Mouse (Mus musculus) right cerebral cortex, postnatal 14 days (tissue): ENCODE data around the gene B430305J03Rik.

Experiments used
- DNase-seq: peaks from one replicate; pipeline ENCODE4 v3.0.0; 2022

B430305J03Rik gene

DNA sequence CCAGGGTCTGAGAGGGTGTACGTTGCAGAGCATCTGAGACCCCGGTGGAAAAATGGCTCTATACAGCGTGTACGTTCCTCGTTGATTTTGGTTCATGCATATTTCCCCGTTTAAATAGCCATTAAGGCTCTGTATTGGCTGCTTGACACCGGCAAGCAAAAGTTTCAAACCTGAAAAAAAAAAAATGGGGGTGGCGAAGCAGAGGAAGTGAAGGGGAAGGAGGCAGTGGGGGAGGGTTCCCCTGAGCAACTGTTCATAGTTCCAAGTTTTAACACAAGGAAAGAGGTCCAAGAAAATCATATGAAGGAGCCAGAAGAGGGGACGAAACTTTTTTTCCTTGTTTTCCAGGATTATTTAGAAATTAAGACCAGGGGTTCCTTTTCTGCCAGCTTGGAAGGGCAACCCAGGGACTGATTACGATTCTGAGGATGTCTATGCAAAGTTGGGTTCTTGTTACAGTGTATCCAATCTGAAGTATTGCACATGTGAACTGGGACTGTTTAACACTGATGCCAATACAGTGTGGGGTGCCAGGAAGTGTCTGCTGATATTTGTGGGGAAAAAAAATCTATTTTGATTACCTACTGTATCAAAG lies at the start of gene B430305J03Rik:
Gene B430305J03Rik, minus strand, starts transcription at position 173 of the 595 bp plus-strand sequence.
- peak; percentile 15 for DNase-seq

DNA sequence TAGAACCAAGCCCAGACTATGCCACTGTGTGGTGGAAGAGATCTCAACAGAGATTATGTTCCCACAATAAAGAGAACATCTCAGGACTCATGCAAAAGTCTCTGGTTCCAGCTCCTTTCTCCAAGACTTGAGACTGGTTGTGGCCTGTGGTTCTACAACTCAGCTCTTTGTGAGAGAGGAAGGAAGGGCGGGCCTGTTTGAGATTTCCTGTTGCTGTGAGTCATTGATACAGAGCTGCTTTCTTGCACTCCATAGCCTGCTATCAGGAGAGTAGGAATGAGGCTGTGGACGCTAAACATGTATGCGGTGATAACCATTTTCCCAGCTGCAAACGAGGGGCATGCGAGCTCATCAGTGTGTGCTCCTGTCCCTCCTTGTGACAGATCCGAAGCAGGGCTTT lies 43.9 kb upstream of the B430305J03Rik start:
- DNase-seq, result no peak

DNA sequence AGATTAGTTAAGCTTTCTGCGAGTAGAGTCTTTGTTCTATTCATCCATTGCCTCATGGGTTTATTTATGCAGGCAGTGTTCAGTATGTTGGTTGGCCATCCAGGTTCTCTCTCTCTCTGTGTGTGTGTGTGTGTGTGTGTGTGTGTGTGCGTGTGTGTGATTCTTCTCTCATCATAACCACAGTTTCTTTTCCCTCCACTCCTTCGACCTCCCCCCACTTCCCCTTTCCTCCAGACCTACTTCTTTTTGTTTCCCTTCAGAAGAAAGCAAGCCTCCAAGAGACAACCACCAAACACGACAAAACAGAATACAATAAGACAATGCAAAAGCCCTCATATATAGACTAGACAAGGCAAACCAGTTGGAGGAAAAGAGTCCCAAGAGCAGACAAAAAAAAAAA lies 41.2 kb upstream of the B430305J03Rik start:
- DNase-seq, result no peak

DNA sequence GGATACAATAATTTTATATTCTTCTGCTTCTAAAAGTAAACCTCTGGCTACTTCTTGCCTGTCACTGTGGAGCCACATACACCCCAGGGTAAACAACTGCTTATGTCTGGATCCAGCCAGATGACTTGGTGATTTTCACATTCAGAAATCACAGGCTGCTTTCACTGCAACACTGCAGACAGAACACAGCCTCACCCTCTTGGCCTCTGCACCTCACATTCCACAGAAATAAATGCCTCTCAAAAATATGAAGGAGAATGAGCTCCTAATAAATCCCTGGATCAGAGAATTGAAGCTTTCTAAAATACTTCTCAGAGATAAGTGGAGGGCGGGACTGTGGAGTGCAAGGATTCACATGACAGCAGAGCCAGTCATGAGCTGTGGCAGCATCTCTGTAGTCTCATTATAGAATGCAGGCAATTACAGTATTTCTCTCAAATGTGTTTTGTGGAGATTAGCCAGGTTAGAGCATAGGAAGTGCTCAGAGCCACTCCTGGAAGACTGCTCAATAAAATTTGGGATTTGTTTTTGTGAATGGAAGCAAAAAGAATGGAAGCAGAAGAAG lies 35.2 kb upstream of the B430305J03Rik start:
- DNase-seq, result no peak

DNA sequence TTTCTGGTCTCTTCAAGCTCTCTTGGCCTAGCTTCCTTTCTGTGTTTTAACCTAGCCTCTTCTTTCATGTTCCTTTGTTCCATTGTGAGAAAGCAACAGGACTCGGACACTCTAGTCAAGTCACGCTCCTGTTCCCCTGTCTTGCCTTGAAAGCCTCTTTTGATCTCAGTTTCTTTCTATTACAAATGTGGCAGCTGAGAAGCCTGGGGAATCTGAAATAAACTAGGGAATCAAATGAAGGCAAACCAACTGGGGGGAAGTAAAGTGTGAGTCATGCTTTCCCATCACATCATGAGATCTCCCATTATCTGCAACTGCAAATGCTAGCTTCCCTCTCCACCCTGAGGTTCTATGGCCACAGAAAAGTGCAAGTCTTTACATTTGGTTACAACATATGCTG lies 31.0 kb upstream of the B430305J03Rik start:
- DNase-seq, result no peak

DNA sequence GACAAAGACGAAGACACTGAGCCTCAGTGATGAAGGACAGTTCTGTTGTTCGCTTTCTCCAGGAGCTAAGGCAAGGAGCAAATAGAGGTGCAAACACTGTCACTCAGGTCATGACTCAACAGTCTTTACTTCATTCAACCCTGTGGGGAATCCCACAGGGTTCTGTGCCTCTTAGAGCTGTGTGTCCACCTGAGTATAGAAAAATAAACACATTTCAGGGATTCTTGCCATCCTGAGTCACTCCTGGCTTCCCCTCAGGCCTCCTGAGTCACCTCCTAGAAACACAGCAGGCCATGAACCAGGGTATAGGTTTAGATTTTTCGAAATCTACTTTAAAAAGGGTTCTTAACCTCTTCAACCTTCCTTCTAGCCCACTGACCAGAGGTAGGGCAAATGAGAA lies 29.6 kb upstream of the B430305J03Rik start:
- no peak for DNase-seq

DNA sequence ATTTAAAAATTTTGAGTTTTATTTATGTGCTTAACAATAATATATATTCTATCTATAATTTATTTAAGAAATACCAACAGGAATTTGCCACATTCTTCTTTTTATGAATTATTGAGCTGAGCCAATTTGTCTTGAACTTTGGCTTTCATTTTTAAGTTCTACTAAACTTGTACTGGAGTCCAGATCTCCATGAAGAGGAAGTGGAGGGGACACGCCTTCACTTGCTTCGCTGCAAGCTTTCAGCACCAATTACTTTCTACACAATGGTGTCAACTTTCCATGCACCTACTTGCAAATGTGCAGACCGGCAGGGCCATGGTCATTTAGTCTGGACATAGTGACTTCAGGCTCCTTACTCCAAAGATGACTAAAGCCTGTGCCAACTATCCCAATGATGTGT lies 27.8 kb upstream of the B430305J03Rik start:
- DNase-seq, result no peak

DNA sequence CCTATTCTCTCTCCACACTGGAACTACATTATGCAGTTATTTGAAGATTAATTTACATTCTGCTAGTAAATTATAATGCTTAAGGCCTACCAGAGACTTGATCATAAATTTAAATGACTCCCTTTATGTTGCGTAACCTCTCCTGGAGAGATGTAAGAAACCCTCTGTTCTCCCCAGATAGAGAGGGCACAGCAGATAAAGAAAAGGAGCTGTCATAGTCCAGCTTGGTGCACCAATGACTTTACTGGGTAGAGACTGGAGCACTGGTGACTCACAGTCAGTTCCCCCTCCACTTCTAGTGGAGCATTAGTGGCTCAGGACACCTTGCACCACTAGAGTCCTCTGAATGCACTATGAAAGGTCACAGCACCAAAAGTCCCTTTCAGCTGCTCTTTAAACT lies 27.1 kb upstream of the B430305J03Rik start:
- DNase-seq, result no peak

DNA sequence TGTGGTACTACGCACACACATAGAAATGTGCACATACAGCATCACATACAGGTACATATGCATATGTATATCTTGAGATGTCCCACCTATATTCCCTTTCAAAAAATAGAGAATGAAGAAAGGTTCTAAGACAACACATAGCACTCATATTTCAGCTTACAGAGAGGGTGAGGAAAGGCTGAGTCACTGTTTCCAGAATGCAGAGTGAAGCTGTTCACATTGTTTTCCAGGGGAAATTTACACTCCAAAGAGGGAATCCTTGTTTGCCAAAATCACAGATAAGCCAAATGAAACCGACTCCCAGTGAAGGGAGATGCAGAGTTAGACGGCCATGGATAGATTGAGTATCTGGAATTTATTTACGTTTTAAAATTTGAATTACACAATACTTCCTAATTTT lies 25.8 kb upstream of the B430305J03Rik start:
- no peak for DNase-seq

DNA sequence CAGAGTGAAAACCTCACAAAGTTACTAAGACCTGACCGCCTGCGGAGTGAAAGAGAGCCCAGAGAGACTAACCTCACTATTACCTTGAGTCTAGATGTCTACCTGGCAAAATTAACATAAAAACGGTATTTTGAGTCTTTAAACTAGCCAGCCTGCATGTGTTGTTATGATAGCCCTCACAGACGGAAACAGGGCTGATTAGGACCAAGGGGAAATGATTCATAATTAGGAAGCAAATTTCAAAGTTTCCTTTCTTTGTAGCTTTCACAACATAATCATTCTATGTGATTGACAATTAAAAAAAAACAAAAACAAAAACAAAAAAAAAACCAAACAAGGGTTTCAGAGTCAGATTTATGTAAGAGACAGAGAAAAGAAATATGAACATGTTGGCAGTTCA lies 20.6 kb upstream of the B430305J03Rik start:
- no peak for DNase-seq

DNA sequence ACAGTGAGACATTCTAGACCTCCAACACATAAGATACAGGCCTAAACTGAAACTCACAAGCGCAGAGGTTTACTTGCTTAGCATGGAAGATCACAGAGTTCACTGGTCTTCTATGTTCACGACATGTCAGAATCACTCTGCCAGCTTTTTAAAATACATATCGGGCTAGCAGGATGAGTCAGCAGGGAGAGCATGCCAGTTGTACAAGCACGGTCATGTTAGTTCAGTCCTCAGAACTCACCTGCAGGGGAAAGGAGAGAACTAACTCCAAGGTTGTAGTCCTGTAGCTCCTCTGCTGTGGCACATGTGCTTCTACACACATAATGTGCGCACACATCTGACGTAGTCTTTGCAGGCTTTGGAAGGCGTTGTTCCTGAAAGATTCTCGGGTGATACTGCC lies 10.2 kb upstream of the B430305J03Rik start:
- DNase-seq, result no peak

DNA sequence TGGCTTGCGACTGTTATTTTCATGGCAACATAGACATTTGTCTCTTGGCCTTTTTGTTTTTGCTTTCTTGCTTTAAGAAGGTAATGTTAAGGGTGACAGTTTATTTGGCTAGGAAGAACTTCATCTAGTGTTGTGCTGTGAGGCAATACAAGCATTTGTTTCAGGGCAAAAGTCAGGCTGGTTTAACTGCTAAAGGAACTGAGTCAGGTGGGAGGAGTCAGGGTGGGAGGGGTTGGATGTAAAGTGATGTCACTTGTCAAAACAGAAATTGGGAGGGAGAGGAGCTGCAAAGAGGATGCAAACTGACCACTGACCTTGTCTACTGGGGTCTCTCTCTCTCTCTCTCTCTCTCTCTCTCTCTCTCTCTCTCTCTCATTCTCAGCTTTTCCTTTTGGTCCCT lies 2.7 kb upstream of the B430305J03Rik start:
- no peak for DNase-seq

DNA sequence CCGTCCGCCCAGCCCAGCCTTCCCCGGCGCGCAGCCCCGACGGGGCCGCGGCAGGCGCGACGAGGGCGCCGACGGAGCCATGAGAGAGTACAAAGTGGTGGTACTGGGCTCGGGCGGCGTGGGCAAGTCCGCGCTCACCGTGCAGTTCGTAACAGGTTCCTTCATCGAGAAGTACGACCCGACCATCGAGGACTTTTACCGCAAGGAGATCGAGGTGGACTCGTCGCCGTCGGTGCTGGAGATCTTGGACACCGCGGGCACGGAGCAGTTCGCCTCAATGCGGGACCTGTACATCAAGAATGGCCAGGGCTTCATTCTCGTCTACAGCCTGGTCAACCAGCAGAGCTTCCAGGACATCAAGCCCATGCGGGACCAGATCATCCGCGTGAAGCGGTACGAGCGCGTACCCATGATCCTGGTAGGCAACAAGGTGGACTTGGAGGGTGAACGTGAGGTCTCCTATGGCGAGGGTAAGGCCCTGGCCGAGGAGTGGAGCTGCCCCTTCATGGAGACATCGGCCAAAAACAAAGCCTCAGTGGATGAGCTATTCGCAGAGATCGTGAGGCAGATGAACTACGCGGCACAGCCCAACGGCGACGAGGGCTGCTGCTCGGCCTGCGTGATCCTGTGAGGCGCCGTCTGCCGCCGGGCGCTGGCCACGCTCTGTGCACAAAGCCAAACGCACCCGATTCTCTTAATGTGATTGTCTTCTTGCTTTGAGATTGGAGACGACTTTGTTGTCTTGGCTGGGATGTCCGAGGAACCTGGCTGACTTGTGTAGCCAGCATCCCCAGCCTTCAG lies 573 bp downstream of the B430305J03Rik start:
- DNase-seq, result peak; percentile 33

DNA sequence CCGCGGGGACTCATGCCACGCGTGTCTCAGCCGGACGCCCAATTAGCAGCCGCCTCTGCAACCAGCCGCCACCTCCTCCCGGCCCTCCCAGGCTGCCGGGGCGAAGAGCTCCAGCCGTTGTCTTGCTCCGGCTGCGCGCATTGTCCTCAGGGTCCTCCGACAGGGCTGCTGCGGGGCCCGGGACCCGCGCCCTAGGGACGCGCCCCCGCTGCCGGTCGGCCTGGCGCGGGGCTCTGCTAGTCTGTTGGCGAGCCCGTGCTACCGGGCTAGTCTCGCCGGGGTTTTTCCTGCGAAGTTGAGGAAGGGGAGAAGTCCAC lies 1.1 kb downstream of the B430305J03Rik start:
- DNase-seq, result no peak

DNA sequence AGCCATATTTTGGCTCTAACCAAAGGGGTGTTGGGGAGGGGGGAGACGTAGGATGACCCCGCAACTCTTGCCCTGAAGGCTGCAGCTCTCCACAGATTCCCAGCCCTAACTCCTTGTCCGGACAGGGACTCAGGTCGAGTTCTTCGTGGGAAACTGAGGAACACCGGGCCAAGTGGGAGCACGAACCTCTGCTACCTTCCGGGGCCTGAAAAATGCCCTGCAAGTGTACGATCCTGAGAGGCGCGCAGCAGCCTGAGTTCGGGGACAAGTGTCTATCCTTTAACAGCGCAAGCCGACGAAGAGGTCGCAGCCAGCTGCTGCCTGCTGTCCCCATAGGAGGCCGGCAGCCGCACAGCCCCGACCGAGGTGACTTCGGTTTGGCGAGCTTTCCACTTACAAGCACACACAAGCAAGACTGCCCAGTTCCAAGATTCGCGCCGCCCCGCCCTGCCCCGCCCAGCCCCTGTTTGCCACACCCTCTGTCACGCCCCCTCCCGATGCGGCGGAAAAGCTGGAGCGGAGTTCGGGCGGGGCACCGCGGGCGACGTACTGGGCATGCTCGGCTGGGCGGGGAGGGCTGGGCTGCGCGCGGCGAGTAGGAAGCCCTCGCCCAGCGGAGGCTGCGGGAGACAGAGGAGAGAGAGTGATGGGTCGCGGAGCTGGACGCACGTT lies 1.6 kb downstream of the B430305J03Rik start:
- DNase-seq, result peak; percentile 97

DNA sequence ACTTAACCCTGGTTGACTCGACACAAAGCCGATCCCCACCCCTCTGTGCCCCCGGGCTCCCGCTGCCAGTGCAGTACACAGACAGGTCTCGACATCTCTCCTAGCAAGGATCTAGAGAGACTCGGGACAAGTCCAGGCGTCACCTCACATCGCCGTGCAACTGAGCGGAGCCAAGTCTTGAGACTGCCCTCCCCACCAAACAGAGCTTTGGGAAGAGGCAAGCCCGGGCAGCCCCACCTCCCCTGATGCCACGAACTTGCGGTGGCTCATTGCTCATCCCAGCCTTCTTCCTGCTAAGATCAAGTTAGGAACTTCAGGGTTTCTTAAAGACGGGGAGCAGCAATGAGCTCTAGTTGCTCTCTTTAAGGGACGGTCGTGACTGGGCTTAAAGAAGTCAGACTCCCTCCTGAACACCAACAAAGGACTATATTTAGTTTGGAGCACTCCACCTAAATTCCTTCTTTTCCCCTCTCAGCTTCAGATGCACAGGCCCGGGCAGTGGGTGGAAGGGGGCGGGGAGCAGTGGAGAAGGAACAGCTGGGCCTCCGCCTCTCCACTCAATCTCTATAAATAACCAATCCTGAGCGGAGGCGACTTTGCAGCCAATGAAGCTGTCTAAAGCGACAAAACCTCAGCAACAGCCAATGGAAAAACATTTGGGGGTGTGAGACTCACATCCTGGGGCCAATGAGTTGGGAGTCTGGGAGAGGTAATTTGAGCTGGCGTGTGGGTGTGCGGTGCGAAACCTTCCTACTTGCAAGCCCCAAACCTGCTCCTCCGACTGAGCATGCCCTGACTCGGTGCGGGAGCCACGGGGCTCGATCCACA lies 2.4 kb downstream of the B430305J03Rik start:
- DNase-seq, result peak; percentile 89

DNA sequence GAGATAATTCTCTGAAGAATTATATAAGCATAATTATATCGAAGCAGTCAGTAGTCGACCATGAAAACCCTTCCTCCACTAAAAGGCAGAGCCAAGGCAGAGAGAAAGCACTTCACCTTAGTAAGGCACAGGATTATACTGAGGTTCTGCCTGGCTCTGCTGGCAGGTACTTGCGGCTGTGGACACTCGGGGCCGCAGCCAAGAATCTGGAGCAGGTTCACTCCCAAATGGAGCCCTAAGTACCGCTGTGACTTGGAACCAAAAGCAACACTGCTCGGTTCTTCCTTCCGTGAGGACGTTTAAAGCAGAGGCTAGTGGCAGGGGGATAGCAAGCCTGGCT lies 3.0 kb downstream of the B430305J03Rik start:
- no peak for DNase-seq

DNA sequence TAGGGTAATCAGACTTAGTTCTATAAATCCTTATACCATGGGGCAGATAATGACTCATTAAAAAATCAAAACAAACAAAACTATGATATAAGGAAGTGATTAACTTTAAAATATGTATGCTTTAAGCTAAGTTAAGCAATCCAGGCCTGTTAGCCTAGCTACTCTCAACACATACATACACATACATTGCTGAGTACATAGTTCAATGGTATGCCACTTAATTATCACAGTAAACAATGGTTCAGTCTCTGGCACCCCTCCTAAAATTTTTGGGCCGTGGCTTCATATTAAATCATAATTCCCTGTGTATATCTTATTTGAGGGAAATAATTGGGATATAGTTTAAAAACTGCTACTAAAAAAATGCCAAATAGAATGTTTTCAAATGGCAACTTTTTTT lies 4.4 kb downstream of the B430305J03Rik start, which contains the start of gene Rap2b:
Gene Rap2b, plus strand, starts transcription at position 301 of the 400 bp plus-strand sequence.
- DNase-seq, result no peak

DNA sequence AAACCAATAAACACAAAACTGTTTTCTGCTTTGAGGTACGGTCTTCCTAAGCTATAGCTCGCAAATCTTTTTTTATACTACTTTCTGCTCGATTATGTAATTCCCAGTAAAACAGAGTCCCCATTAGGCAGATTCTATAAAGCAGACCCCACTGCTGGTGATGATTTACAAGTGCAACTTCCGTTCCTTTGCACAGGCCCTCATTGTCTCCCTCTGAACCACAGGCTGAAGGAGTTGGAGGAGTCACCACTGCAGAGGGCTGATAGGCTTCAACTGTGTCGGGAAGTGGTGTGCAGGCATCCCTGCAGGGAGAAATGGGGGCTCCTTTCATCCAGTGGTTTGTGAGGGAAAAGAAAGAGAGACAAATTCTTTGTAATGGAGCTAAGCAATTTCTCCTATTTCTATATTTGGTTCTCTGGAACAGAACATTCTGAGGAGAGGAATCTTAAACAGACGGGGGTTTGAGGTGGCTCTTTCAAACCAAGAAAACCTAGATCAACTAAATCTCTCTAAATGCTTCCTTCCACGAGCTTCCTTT lies 6.9 kb downstream of the B430305J03Rik start:
- DNase-seq, result no peak

DNA sequence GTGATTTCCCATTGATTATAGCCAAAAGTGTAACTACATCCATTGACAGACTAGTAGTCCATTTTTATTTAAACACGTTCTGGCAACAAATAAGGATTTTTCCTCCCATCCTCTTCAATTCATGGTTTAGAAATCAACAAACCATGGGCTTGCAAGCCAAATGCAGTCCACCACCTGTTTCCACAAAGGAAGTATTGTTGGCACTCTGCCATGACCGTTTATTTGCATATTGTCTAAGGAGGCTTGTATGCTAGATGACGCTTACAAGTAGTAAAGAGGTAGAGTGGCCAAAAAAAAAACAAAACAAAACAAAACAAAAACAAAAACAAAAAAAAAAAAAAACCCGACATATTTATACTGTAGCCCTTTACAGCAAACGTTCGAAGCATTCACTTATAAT lies 7.6 kb downstream of the B430305J03Rik start:
- DNase-seq, result no peak

DNA sequence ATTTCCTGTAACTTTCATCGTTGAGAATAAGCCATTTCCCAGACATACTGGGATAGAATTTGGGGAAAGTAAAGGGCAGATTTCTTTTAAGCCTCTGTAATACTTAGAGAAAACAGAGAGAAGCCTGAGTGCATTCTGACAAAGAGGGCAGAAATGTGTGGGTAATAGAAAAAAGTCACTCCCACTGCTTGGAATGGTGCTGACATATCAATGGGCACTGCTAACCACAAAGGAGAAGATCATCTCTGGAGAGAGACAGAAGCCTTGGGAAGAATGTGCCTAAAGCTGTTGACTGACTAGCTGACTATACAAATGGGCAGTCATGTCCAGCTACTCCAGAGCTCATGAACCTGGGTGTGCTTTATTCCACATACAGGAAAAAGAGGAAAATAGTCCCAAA lies 10.3 kb downstream of the B430305J03Rik start:
- DNase-seq, result no peak

DNA sequence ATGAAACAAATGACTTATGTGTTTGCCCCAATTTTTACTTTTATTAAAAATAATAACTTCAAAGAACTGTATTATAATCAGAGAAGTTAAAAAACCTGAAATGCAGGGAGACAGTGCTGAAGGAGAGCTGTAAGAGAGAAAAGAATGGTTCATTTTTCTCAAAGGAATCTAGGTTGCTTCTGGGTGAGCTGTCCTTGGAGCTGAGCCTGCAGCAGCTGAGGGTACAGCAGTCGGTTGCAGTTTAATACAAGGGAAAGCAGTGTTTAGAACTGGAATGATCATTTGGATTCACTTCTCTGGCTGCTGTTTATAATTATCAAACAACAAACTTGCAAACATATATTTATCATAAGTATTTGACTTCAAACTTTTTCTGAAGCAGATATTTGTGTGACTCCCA lies 16.3 kb downstream of the B430305J03Rik start:
- DNase-seq, result no peak
